Comparison of ENCODE assay signal across 7 mouse cellular contexts in the genomic region with DNA sequence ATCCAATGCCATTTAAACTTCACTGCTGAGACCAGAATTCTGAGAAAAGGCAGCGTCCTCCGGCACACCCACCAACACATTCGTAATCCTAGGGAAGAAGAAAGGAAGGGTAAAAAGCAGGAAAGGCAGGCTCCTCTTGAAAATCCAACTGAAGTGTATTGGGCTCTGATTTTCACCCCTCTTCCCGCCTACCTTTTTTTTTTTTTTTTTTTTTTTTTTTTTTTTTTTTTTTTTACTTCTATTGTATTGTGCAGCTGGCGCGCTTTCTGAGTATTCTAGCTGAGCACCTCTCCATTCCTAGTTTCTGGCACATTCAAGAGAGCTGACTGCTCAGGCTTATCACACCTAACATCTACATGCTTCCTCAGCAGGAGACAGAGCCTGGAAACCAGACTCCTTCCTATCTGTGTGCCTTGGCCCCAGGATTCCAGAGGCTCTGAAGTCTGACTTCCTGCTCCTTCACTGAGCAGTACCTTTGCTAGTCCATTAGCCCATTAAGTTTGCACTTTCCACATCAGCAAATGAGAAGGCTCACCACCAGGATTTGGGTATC. TPM values are rescaled to one million over a fixed set of nuclear protein-coding genes. Genes with fewer than 3 reads are reported as not detected.
DNase-seq lines count a peak whose midpoint lies in the region; ATAC-seq lines count a peak whose summit lies in the region.

No protein-coding gene starts in this region.

- no peaks in the 10 kb centered on the region for H3K9me3 ChIP-seq in forebrain, embryonic 11.5 days (ENCODE audit: control insufficient read depth, low read length)
- H3K9me3 ChIP-seq in hindbrain, embryonic 15.5 days: no peaks in the 10 kb centered on the region
- H3K9me3 ChIP-seq in midbrain, embryonic 16.5 days (replicated peaks; ENCODE audit: control insufficient read depth, low read length, poor library complexity, severe bottlenecking): no peaks in the 10 kb centered on the region

- no peak overlapping the region for H3K27ac ChIP-seq in forebrain, embryonic 11.5 days (ENCODE audit: low read depth, low read length)
- H3K27ac ChIP-seq in hindbrain, embryonic 15.5 days (replicated peaks): peak overlapping the region; percentile 88
- peak overlapping the region; percentile 92 for H3K27ac ChIP-seq in midbrain, embryonic 16.5 days (ENCODE audit: low read length)

- 3% methylated on average over 6 of the region's 6 CpGs for WGBS in forebrain, embryonic 11.5 days
- 0% methylated on average over 6 of the region's 6 CpGs for WGBS in hindbrain, embryonic 15.5 days
- WGBS in midbrain, embryonic 16.5 days: under 1% methylated on average over 6 of the region's 6 CpGs

- no peaks in the 10 kb centered on the region; the same call in 1 of the 2 replicates for H3K4me1 ChIP-seq in forebrain, embryonic 11.5 days (replicated peaks; ENCODE audit: control insufficient read depth, insufficient read depth, low read length)
- H3K4me1 ChIP-seq in hindbrain, embryonic 15.5 days (replicated peaks): peaks cover 18% of the 10 kb centered on the region
- peaks cover 11% of the 10 kb centered on the region; the same call in 1 of the 2 replicates for H3K4me1 ChIP-seq in midbrain, embryonic 16.5 days (ENCODE audit: control insufficient read depth, insufficient read depth, low read length)

- DNase-seq in A20 (ENCODE audit: low read depth, low spot score) (peak; percentile 49), adipocyte (ENCODE audit: low spot score) (no peak)
- peak; percentile 4 to 11 for DNase-seq in CD8-positive naive resting alpha-beta T cell, adult 2 months (ENCODE audit: low read depth in 2 of 2, low spot score in 2 of 2)
- DNase-seq in forebrain, embryonic 11.5 days (ENCODE audit: low spot score): peak; percentile 49
- DNase-seq in right cerebral cortex, postnatal 14 days: no peak

- peak overlapping the region; percentile 52 for H3K9ac ChIP-seq in forebrain, embryonic 11.5 days (ENCODE audit: low read length)
- peak overlapping the region; percentile 57 for H3K9ac ChIP-seq in hindbrain, embryonic 15.5 days
- H3K9ac ChIP-seq in midbrain, embryonic 16.5 days (ENCODE audit: low read depth, low read length): peak overlapping the region; percentile 81

- no peaks in the 10 kb centered on the region for H3K27me3 ChIP-seq in forebrain, embryonic 11.5 days (ENCODE audit: control insufficient read depth, insufficient read depth, low read length)
- H3K27me3 ChIP-seq in hindbrain, embryonic 15.5 days: no peaks in the 10 kb centered on the region
- no peaks in the 10 kb centered on the region for H3K27me3 ChIP-seq in midbrain, embryonic 16.5 days (ENCODE audit: control insufficient read depth, insufficient read depth, low read depth, low read length)

- H3K4me2 ChIP-seq in forebrain, embryonic 11.5 days (ENCODE audit: low read depth, low read length, severe bottlenecking): peak overlapping the region; percentile 76
- peak overlapping the region; percentile 84 for H3K4me2 ChIP-seq in hindbrain, embryonic 15.5 days
- H3K4me2 ChIP-seq in midbrain, embryonic 16.5 days (ENCODE audit: low read length): peak overlapping the region; percentile 60

- H3K36me3 ChIP-seq in forebrain, embryonic 11.5 days (ENCODE audit: control insufficient read depth, insufficient read depth, low read length): no peaks in the 10 kb centered on the region
- H3K36me3 ChIP-seq in hindbrain, embryonic 15.5 days: no peaks in the 10 kb centered on the region
- no peaks in the 10 kb centered on the region for H3K36me3 ChIP-seq in midbrain, embryonic 16.5 days (ENCODE audit: control insufficient read depth, insufficient read depth, low read length)

- peak overlapping the region; percentile 46 for H3K4me3 ChIP-seq in forebrain, embryonic 11.5 days (ENCODE audit: low read depth, low read length)
- peak overlapping the region; percentile 54 for H3K4me3 ChIP-seq in hindbrain, embryonic 15.5 days
- H3K4me3 ChIP-seq in midbrain, embryonic 16.5 days (ENCODE audit: low read depth, low read length): peak overlapping the region; percentile 66

- ATAC-seq in forebrain, embryonic 11.5 days (replicated peaks; ENCODE audit: low FRiP score): no peak
- no peak for ATAC-seq in hindbrain, embryonic 15.5 days (ENCODE audit: low FRiP score, low read depth)
- ATAC-seq in midbrain, embryonic 16.5 days: no peak

RNA-seq across cellular contexts. Expression of gene St8sia4, which starts 1.0 kb away (rescaled TPM):
- polyA plus RNA-seq in forebrain, embryonic 11.5 days (2014; fragmentation: Nextera tagmentation; extraction: Ambion mirVana): 12.1 and 15.2 TPM in 2 replicates
- 33.1 and 33.2 TPM in 2 replicates for polyA plus RNA-seq in hindbrain, embryonic 15.5 days (2015; fragmentation: Nextera tagmentation; extraction: Ambion mirVana)
- 45.9 and 47.3 TPM in 2 replicates for polyA plus RNA-seq in midbrain, embryonic 16.5 days (2015; fragmentation: Nextera tagmentation; extraction: Ambion mirVana)

Comparison
In these comparisons a context has a peak if more than half of its experiments do, and no peak if none do; other contexts are left out.
1. DNase-seq: peak in A20 (single experiment), CD8-positive naive resting alpha-beta T cell, adult 2 months (2 of 2) and forebrain, embryonic 11.5 days (single experiment); none in right cerebral cortex, postnatal 14 days (single experiment) and adipocyte (single experiment).
2. Peak in every context shown above with its lines, with median percentiles within 50 percentile points of each other: H3K4me2 ChIP-seq, H3K4me3 ChIP-seq and H3K9ac ChIP-seq.